Mouse (Mus musculus) bone marrow macrophage, adult 2 months (primary cell): ENCODE results near the gene Cpa1.

ENCODE experiments used
- CTCF ChIP-seq: IDR thresholded peaks from 2 replicates; pipeline ENCODE4 v1.5.1; 2012; ENCODE audit warnings: low read depth, mild to moderate bottlenecking, low read length, moderate library complexity
- POLR2A ChIP-seq: IDR thresholded peaks from 2 replicates; pipeline ENCODE4 v1.6.1; 2012; ENCODE audit warnings: mild to moderate bottlenecking, low read depth, low read length, borderline replicate concordance

- TF ChIP-seq CTCF (no peak), POLR2A (no peak)
Measured at GRCm38 (mm10) chr6:30604342-30604867, 34.6 kb upstream of the Cpa1 start.
